Mouse (Mus musculus): ENCODE data around the gene Acan. TPM values are rescaled to one million over a fixed set of nuclear protein-coding genes. Genes with fewer than 3 reads are reported as not detected.
A peak's percentile ranks its signal among the peaks of the same experiment; 100 is the strongest.

Gene Acan
- polyA plus RNA-seq, 1 experiment from 2014 or later, result not detected

GRCm38 (mm10) chr7:79147011-79147837 is 93.9 kb downstream of the Acan start:
- peaks cover 28% of the 10 kb centered on the region for H3K4me1 ChIP-seq
- no peaks in the 10 kb centered on the region for H3K9me3 ChIP-seq (replicated peaks)
- H3K4me3 ChIP-seq, result peak overlapping the region; percentile 64
- no peak overlapping the region for H3K27ac ChIP-seq
- H3K36me3 ChIP-seq (ENCODE audit: poor library complexity, severe bottlenecking), result peaks cover 19% of the 10 kb centered on the region
- 57% methylated on average over 12 of the region's 12 CpGs for WGBS
- no peaks in the 10 kb centered on the region for H3K27me3 ChIP-seq
- H3K4me2 ChIP-seq, result peak overlapping the region; percentile 90
- no peak for ATAC-seq
- H3K9ac ChIP-seq, result 0 out of 2 replicates have a peak overlapping the region, but pooled peaks have one; percentile 3

GRCm38 (mm10) chr7:79147931-79148653 is 94.8 kb downstream of the Acan start:
- Histone ChIP-seq H3K27me3 (no peaks in the 10 kb centered on the region), H3K36me3 (ENCODE audit: poor library complexity, severe bottlenecking) (peaks cover 10% of the 10 kb centered on the region; the same call in 1 of the 2 replicates), H3K9ac (peak overlapping the region; percentile 71), H3K9me3 (replicated peaks) (no peaks in the 10 kb centered on the region), H3K4me3 (peak overlapping the region; percentile 64), H3K27ac (no peak overlapping the region; the same call in 1 of the 2 replicates), H3K4me1 (peaks cover 28% of the 10 kb centered on the region), H3K4me2 (peak overlapping the region; percentile 90)
- no peak for ATAC-seq
- WGBS, result 1% methylated on average over 20 of the region's 20 CpGs

- Histone ChIP-seq H3K9me3 (replicated peaks) (no peaks in the 10 kb centered on the region), H3K27me3 (no peaks in the 10 kb centered on the region), H3K9ac (peak within 1 kb of the TSS; percentile 71), H3K4me1 (peaks cover 28% of the 10 kb centered on the region), H3K4me2 (peak within 1 kb of the TSS; percentile 90), H3K36me3 (ENCODE audit: poor library complexity, severe bottlenecking) (0 out of 2 replicates have a peak, but pooled peaks cover 3% of the 10 kb centered on the region), H3K27ac (peak within 1 kb of the TSS; percentile 48), H3K4me3 (peak within 1 kb of the TSS; percentile 64)
- ATAC-seq, result peak; percentile 94
- WGBS, result 0% methylated on average over 38 of the region's 39 CpGs
These were observed 95.5 kb downstream of the Acan start, which contains the start of gene Mfge8 for GRCm38 (mm10) chr7:79148711-79149266. Mfge8 (minus strand) TSS chr7:79149060.

GRCm38 (mm10) chr7:79149522-79149921 is 96.2 kb downstream of the Acan start:
- no peak for ATAC-seq
- Histone ChIP-seq H3K9ac (no peak overlapping the region), H3K27ac (no peak overlapping the region), H3K27me3 (no peaks in the 10 kb centered on the region), H3K4me2 (peak overlapping the region; percentile 90), H3K4me1 (peaks cover 28% of the 10 kb centered on the region), H3K9me3 (replicated peaks) (no peaks in the 10 kb centered on the region), H3K4me3 (no peak overlapping the region), H3K36me3 (ENCODE audit: poor library complexity, severe bottlenecking) (0 out of 2 replicates have a peak, but pooled peaks cover 2% of the 10 kb centered on the region)
- 69% methylated on average over 6 of the region's 6 CpGs for WGBS

GRCm38 (mm10) chr7:79159406-79159805 is 106.1 kb downstream of the Acan start:
- H3K27me3 ChIP-seq, result no peaks in the 10 kb centered on the region
- WGBS, result 59% methylated on average over 1 of the region's 1 CpGs
- H3K9me3 ChIP-seq (replicated peaks), result no peaks in the 10 kb centered on the region; the same call in 1 of the 2 replicates
- ATAC-seq, result no peak
- H3K27ac ChIP-seq, result no peak overlapping the region
- no peaks in the 10 kb centered on the region for H3K36me3 ChIP-seq (ENCODE audit: poor library complexity, severe bottlenecking)
- no peak overlapping the region for H3K9ac ChIP-seq
- no peaks in the 10 kb centered on the region for H3K4me1 ChIP-seq
- H3K4me3 ChIP-seq, result no peak overlapping the region
- no peak overlapping the region for H3K4me2 ChIP-seq

Other genes with a start within 250 kb of the Acan start
- gene Det1, start 206.2 kb upstream of the Acan start, polyA plus RNA-seq (2015; fragmentation: Nextera tagmentation; extraction: Ambion mirVana), result 19.0 and 21.0 TPM in 2 replicates
- gene Aen, start 157.6 kb upstream of the Acan start, polyA plus RNA-seq (2015; fragmentation: Nextera tagmentation; extraction: Ambion mirVana), result 57.2 and 61.5 TPM in 2 replicates
- gene Isg20, start 140.1 kb upstream of the Acan start, polyA plus RNA-seq (2015; fragmentation: Nextera tagmentation; extraction: Ambion mirVana), result 0.52 TPM in 1 of 2 replicates, not detected in the other
- 1.9 TPM in 2 replicates for gene Hapln3, start 77.5 kb downstream of the Acan start, polyA plus RNA-seq (2015; fragmentation: Nextera tagmentation; extraction: Ambion mirVana)
- gene Mfge8, start 95.6 kb downstream of the Acan start, polyA plus RNA-seq (2015; fragmentation: Nextera tagmentation; extraction: Ambion mirVana), result 80.3 and 85.9 TPM in 2 replicates
- 16.9 and 17.3 TPM in 2 replicates for gene Abhd2, start 219.7 kb downstream of the Acan start, polyA plus RNA-seq (2015; fragmentation: Nextera tagmentation; extraction: Ambion mirVana)